Mouse (Mus musculus): Measurements from ENCODE around the gene BC107364. TPM values are rescaled to one million over a fixed set of nuclear protein-coding genes. Genes with fewer than 3 reads are reported as not detected.
"Not testable (repeated sequence)": the region's sequence is repeated elsewhere in the genome, so short reads cannot be mapped to it uniquely, and the experiment has no call there.

The BC107364 gene
- polyA plus RNA-seq (2014; fragmentation: Nextera tagmentation; extraction: Ambion mirVana): not detected in 2 replicates

- H3K9ac ChIP-seq (ENCODE audit: low read depth, low read length); DNase-seq (ENCODE audit: low spot score); H3K36me3 ChIP-seq (ENCODE audit: control insufficient read depth, insufficient read depth, low read length); H3K4me3 ChIP-seq (ENCODE audit: low read depth, low read length); H3K4me2 ChIP-seq (ENCODE audit: low read depth, low read length); H3K27ac ChIP-seq (replicated peaks; ENCODE audit: low read depth, low read length); H3K4me1 ChIP-seq (ENCODE audit: control insufficient read depth, insufficient read depth, low read length); H3K9me3 ChIP-seq (ENCODE audit: control insufficient read depth, low read length); H3K27me3 ChIP-seq (replicated peaks; ENCODE audit: control insufficient read depth, insufficient read depth, low read length): not testable (repeated sequence)
- peak; percentile 15; the same call in 1 of the 2 replicates for ATAC-seq (ENCODE audit: low read depth)
- no CpG with 5 or more reads among the region's 48 CpGs for WGBS
These were observed at the start of gene BC107364 for GRCm38 (mm10) chr3:96452262-96452661. Gene BC107364, minus strand, starts transcription at chr3:96452306.

- ATAC-seq (ENCODE audit: low read depth) (peak; percentile 70), DNase-seq (ENCODE audit: low spot score) (peak; percentile 87)
- Histone ChIP-seq H3K36me3 (ENCODE audit: control insufficient read depth, insufficient read depth, low read length) (no peaks in the 10 kb centered on the region), H3K9me3 (ENCODE audit: control insufficient read depth, low read length) (no peaks in the 10 kb centered on the region), H3K4me3 (ENCODE audit: low read depth, low read length) (peak overlapping the region; percentile 76), H3K27ac (replicated peaks; ENCODE audit: low read depth, low read length) (peak overlapping the region; percentile 93), H3K4me2 (ENCODE audit: low read depth, low read length) (peak overlapping the region; percentile 76), H3K27me3 (replicated peaks; ENCODE audit: control insufficient read depth, insufficient read depth, low read length) (no peaks in the 10 kb centered on the region), H3K9ac (ENCODE audit: low read depth, low read length) (peak overlapping the region; percentile 80), H3K4me1 (ENCODE audit: control insufficient read depth, insufficient read depth, low read length) (no peaks in the 10 kb centered on the region)
- under 1% methylated on average over 32 of the region's 32 CpGs for WGBS
These were observed 49.4 kb upstream of the BC107364 start for GRCm38 (mm10) chr3:96501391-96502115.

- peak overlapping the region; percentile 76 for H3K4me2 ChIP-seq (ENCODE audit: low read depth, low read length)
- H3K36me3 ChIP-seq (ENCODE audit: control insufficient read depth, insufficient read depth, low read length): no peaks in the 10 kb centered on the region
- H3K4me1 ChIP-seq (ENCODE audit: control insufficient read depth, insufficient read depth, low read length): no peaks in the 10 kb centered on the region
- peak overlapping the region; percentile 76 for H3K4me3 ChIP-seq (ENCODE audit: low read depth, low read length)
- DNase-seq (ENCODE audit: low spot score) (peak; percentile 92), ATAC-seq (ENCODE audit: low read depth) (peak; percentile 78)
- peak overlapping the region; percentile 80 for H3K9ac ChIP-seq (ENCODE audit: low read depth, low read length)
- WGBS: under 1% methylated on average over 19 of the region's 19 CpGs
- no peaks in the 10 kb centered on the region for H3K9me3 ChIP-seq (ENCODE audit: control insufficient read depth, low read length)
- no peaks in the 10 kb centered on the region for H3K27me3 ChIP-seq (replicated peaks; ENCODE audit: control insufficient read depth, insufficient read depth, low read length)
- peak overlapping the region; percentile 93 for H3K27ac ChIP-seq (replicated peaks; ENCODE audit: low read depth, low read length)
These were observed 48.7 kb upstream of the BC107364 start for GRCm38 (mm10) chr3:96500691-96501265.

GRCm38 (mm10) chr3:96500289-96500621 is 48.1 kb upstream of the BC107364 start:
- ATAC-seq (ENCODE audit: low read depth) (peak; percentile 81), DNase-seq (ENCODE audit: low spot score) (peak; percentile 91)
- H3K4me1 ChIP-seq (ENCODE audit: control insufficient read depth, insufficient read depth, low read length): no peaks in the 10 kb centered on the region
- no peaks in the 10 kb centered on the region for H3K36me3 ChIP-seq (ENCODE audit: control insufficient read depth, insufficient read depth, low read length)
- H3K27me3 ChIP-seq (replicated peaks; ENCODE audit: control insufficient read depth, insufficient read depth, low read length): no peaks in the 10 kb centered on the region
- peak overlapping the region; percentile 93 for H3K27ac ChIP-seq (replicated peaks; ENCODE audit: low read depth, low read length)
- peak overlapping the region; percentile 80 for H3K9ac ChIP-seq (ENCODE audit: low read depth, low read length)
- H3K4me3 ChIP-seq (ENCODE audit: low read depth, low read length): peak overlapping the region; percentile 76
- H3K9me3 ChIP-seq (ENCODE audit: control insufficient read depth, low read length): no peaks in the 10 kb centered on the region
- peak overlapping the region; percentile 76 for H3K4me2 ChIP-seq (ENCODE audit: low read depth, low read length)
- 0% methylated on average over 17 of the region's 17 CpGs for WGBS

- Histone ChIP-seq H3K36me3 (ENCODE audit: control insufficient read depth, insufficient read depth, low read length) (no peaks in the 10 kb centered on the region), H3K4me2 (ENCODE audit: low read depth, low read length) (peak overlapping the region; percentile 50), H3K27ac (replicated peaks; ENCODE audit: low read depth, low read length) (peak overlapping the region; percentile 86), H3K27me3 (replicated peaks; ENCODE audit: control insufficient read depth, insufficient read depth, low read length) (no peaks in the 10 kb centered on the region), H3K4me3 (ENCODE audit: low read depth, low read length) (peak overlapping the region; percentile 76), H3K9ac (ENCODE audit: low read depth, low read length) (peak overlapping the region; percentile 75), H3K4me1 (ENCODE audit: control insufficient read depth, insufficient read depth, low read length) (no peaks in the 10 kb centered on the region), H3K9me3 (ENCODE audit: control insufficient read depth, low read length) (no peaks in the 10 kb centered on the region)
- ATAC-seq (ENCODE audit: low read depth) (peak; percentile 34), DNase-seq (ENCODE audit: low spot score) (peak; percentile 87)
- WGBS: under 1% methylated on average over 36 of the region's 36 CpGs
These were observed 47.6 kb upstream of the BC107364 start for GRCm38 (mm10) chr3:96499481-96500288.

GRCm38 (mm10) chr3:96498476-96499245 is 46.6 kb upstream of the BC107364 start:
- Histone ChIP-seq H3K4me2 (ENCODE audit: low read depth, low read length) (peak overlapping the region; percentile 50), H3K36me3 (ENCODE audit: control insufficient read depth, insufficient read depth, low read length) (no peaks in the 10 kb centered on the region), H3K27me3 (replicated peaks; ENCODE audit: control insufficient read depth, insufficient read depth, low read length) (no peaks in the 10 kb centered on the region), H3K9me3 (ENCODE audit: control insufficient read depth, low read length) (no peaks in the 10 kb centered on the region), H3K4me1 (ENCODE audit: control insufficient read depth, insufficient read depth, low read length) (no peaks in the 10 kb centered on the region), H3K9ac (ENCODE audit: low read depth, low read length) (no peak overlapping the region), H3K4me3 (ENCODE audit: low read depth, low read length) (peak overlapping the region; percentile 76), H3K27ac (replicated peaks; ENCODE audit: low read depth, low read length) (no peak overlapping the region)
- 78% methylated on average over 4 of the region's 4 CpGs for WGBS
- no peak for DNase-seq (ENCODE audit: low spot score)
- ATAC-seq (ENCODE audit: low read depth): no peak

- no peaks in the 10 kb centered on the region for H3K36me3 ChIP-seq (ENCODE audit: control insufficient read depth, insufficient read depth, low read length)
- no peaks in the 10 kb centered on the region for H3K27me3 ChIP-seq (replicated peaks; ENCODE audit: control insufficient read depth, insufficient read depth, low read length)
- under 1% methylated on average over 19 of the region's 19 CpGs for WGBS
- peak; percentile 91 for DNase-seq (ENCODE audit: low spot score)
- peak overlapping the region; percentile 64 for H3K4me3 ChIP-seq (ENCODE audit: low read depth, low read length)
- no peaks in the 10 kb centered on the region for H3K9me3 ChIP-seq (ENCODE audit: control insufficient read depth, low read length)
- H3K4me1 ChIP-seq (ENCODE audit: control insufficient read depth, insufficient read depth, low read length): no peaks in the 10 kb centered on the region
- 0 out of 2 replicates have a peak overlapping the region, but pooled peaks have one; percentile 52 for H3K27ac ChIP-seq (replicated peaks; ENCODE audit: low read depth, low read length)
- ATAC-seq (ENCODE audit: low read depth): peak; percentile 13; the same call in 1 of the 2 replicates
- H3K4me2 ChIP-seq (ENCODE audit: low read depth, low read length): peak overlapping the region; percentile 90
- peak overlapping the region; percentile 53 for H3K9ac ChIP-seq (ENCODE audit: low read depth, low read length)
These were observed 45.4 kb upstream of the BC107364 start for GRCm38 (mm10) chr3:96497451-96498028.

Data from embryonic facial prominence, embryonic 14.5 days (tissue).